26 mouse cellular contexts compared by ENCODE assay signal in genomic region chr9:111304036-111304435, GRCm38 (mm10). TPM values are rescaled to one million over a fixed set of nuclear protein-coding genes. Genes with fewer than 3 reads are reported as not detected.
DNase-seq lines count a peak whose midpoint lies in the region; TF ChIP-seq lines count a peak whose summit lies in the region.
"Had no signal": no experiment of that assay in that cellular context is flagged by ENCODE, and none has a peak within 500 bp of the region (broad histone marks: within the 10 kb centered on the region; RNA-seq: fewer than 3 reads in every experiment).

No protein-coding gene starts in this region.

- no peak for TF ChIP-seq CTCF in layer of hippocampus, adult 2 months (conservative IDR thresholded peaks at IDR 0.05)

- H3K4me3 ChIP-seq in layer of hippocampus, adult 2 months: no peak overlapping the region
- H3K4me3 ChIP-seq: kidney, embryonic 15.5 days; limb, embryonic 10.5 days; limb, embryonic 15.5 days; liver, embryonic 13.5 days; megakaryocyte, embryonic 14.5 days; midbrain, embryonic 12.5 days; neural tube, embryonic 13.5 days had no signal

- H3K27ac ChIP-seq in layer of hippocampus, adult 2 months: peak overlapping the region; percentile 72
- H3K27ac ChIP-seq: kidney, embryonic 15.5 days; limb, embryonic 10.5 days; limb, embryonic 15.5 days; liver, embryonic 13.5 days; midbrain, embryonic 12.5 days; neural tube, embryonic 13.5 days had no signal

- intact Hi-C loops in left cerebral cortex, postnatal 25 days (cut with DNase I): no loop called here
- intact Hi-C loops in left cerebral cortex, postnatal 10 days (cut with DNase I): no loop called here

- peak; percentile 26 for DNase-seq in adrenal gland, postnatal 14 days
- DNase-seq in adrenal gland, adult 18-20 months (ENCODE audit: low spot score in 2 of 2): no peak
- DNase-seq in layer of hippocampus, adult 2 months (ENCODE audit: low spot score in 2 of 2): peak in 1 of 2 experiments; percentile 31
- DNase-seq in layer of hippocampus, postnatal 36 days: no peak
- DNase-seq in left cerebral cortex, postnatal 25 days (ENCODE audit: low spot score in 2 of 2): peak; percentile 26 to 80
- DNase-seq in left cerebral cortex, postnatal 10 days (ENCODE audit: extremely low spot score in 1 of 2, low spot score in 2 of 2): no peak
- DNase-seq in Muller cell, postnatal 12 days (ENCODE audit: inconsistent ontology term): peak; percentile 52
- no peak for DNase-seq in heart, postnatal 4 days
- DNase-seq: cerebellum, adult 11 months; cerebellum, adult 9-10 months; cerebellum, postnatal 36 days; gastrocnemius, postnatal 10 days; heart, postnatal 14 days; kidney, adult 18-20 months; kidney, postnatal 25 days; liver, embryonic 13.5 days; lung, adult 18-20 months; lung, postnatal 4 days; thymus, postnatal 4 days had no signal

RNA-seq across cellular contexts. Expression of gene Trank1, which starts 7.5 kb away (rescaled TPM):
- total RNA-seq in adrenal gland, postnatal 14 days (2021): 56.4 and 61.0 TPM in 2 replicates
- total RNA-seq in adrenal gland, adult 18-20 months (2021): 100 to 1,000 TPM in 1 of 2 experiments, 10 to 100 TPM in 1; 47.6 to 122 TPM
- 100 to 1,000 TPM; 221 to 228 TPM for total RNA-seq in layer of hippocampus, adult 2 months (2021)
- total RNA-seq in layer of hippocampus, postnatal 36 days (2021): 100 to 1,000 TPM; 201 to 218 TPM
- 100 to 1,000 TPM; 245 to 294 TPM for total RNA-seq in left cerebral cortex, postnatal 25 days (2021)
- total RNA-seq in left cerebral cortex, postnatal 10 days (2021): 100 to 1,000 TPM; 189 to 196 TPM
- under 1 TPM; 0.10 to 0.14 TPM for total RNA-seq in heart, postnatal 4 days (2021)
- total RNA-seq: granulocyte monocyte progenitor cell, adult 5-6 weeks; heart, postnatal 14 days had no signal

RNA-seq across cellular contexts. Expression of gene Epm2aip1, which starts 32.3 kb away (rescaled TPM):
- total RNA-seq in adrenal gland, postnatal 14 days (2021): 36.3 and 39.8 TPM in 2 replicates
- 10 to 100 TPM; 31.2 to 37.8 TPM for total RNA-seq in adrenal gland, adult 18-20 months (2021)
- 10 to 100 TPM; 76.5 to 80.7 TPM for total RNA-seq in layer of hippocampus, adult 2 months (2021)
- total RNA-seq in layer of hippocampus, postnatal 36 days (2021): 10 to 100 TPM; 75.9 to 84.3 TPM
- 10 to 100 TPM; 80.4 to 81.6 TPM for total RNA-seq in left cerebral cortex, postnatal 25 days (2021)
- 10 to 100 TPM; 83.7 to 85.5 TPM for total RNA-seq in left cerebral cortex, postnatal 10 days (2021)
- 10 to 100 TPM; 32.5 to 35.4 TPM for total RNA-seq in heart, postnatal 4 days (2021)

RNA-seq across cellular contexts. Expression of gene Mlh1, which starts 32.4 kb away (rescaled TPM):
- 20.6 and 20.9 TPM in 2 replicates for total RNA-seq in adrenal gland, postnatal 14 days (2021)
- 10 to 100 TPM; 11.0 to 11.1 TPM for total RNA-seq in adrenal gland, adult 18-20 months (2021)
- total RNA-seq in layer of hippocampus, adult 2 months (2021): 10 to 100 TPM; 15.7 to 17.1 TPM
- 10 to 100 TPM; 15.6 to 18.6 TPM for total RNA-seq in layer of hippocampus, postnatal 36 days (2021)
- total RNA-seq in left cerebral cortex, postnatal 25 days (2021): 10 to 100 TPM; 15.2 to 15.6 TPM
- 10 to 100 TPM; 23.5 to 24.0 TPM for total RNA-seq in left cerebral cortex, postnatal 10 days (2021)
- 10 to 100 TPM; 24.3 to 25.0 TPM for total RNA-seq in heart, postnatal 4 days (2021)

Comparison
In these comparisons a context has a peak if more than half of its experiments do, and no peak if none do; other contexts are left out.
1. DNase-seq: peak in adrenal gland, postnatal 14 days (single experiment), left cerebral cortex, postnatal 25 days (2 of 2) and Muller cell, postnatal 12 days (single experiment); none in adrenal gland, adult 18-20 months (0 of 2), layer of hippocampus, postnatal 36 days (0 of 2), left cerebral cortex, postnatal 10 days (0 of 2) and heart, postnatal 4 days (single experiment).
2. RNA of gene Trank1, which starts 7.5 kb away (total RNA-seq): 245 to 294 TPM in left cerebral cortex, postnatal 25 days, 221 to 228 TPM in layer of hippocampus, adult 2 months, 201 to 218 TPM in layer of hippocampus, postnatal 36 days, 189 to 196 TPM in left cerebral cortex, postnatal 10 days, 47.6 to 122 TPM in adrenal gland, adult 18-20 months and 56.4 to 61.0 TPM in adrenal gland, postnatal 14 days; 0.10 to 0.14 TPM in heart, postnatal 4 days; every median in the first group is over 10 times any median in the second.